Mouse (Mus musculus) hindbrain, embryonic 12.5 days (tissue): ENCODE results near the gene Tbl3. TPM values are rescaled to one million over a fixed set of nuclear protein-coding genes. Genes with fewer than 3 reads are reported as not detected.

ENCODE experiments used
- polyA plus RNA-seq: library from polyadenylated mRNA; unstranded; fragments of >200 nt; fragmentation: Nextera tagmentation; extraction: Ambion mirVana; gene quantifications from 2 replicates; pipeline ENCODE4 v1.2.1, GENCODE M21; 2016

Tbl3 gene
- polyA plus RNA-seq, 1 experiment from 2014 or later: 76.9 TPM

Other genes with a start within 250 kb of the Tbl3 start
- gene E4f1, start 237.3 kb downstream of the Tbl3 start, polyA plus RNA-seq: 35.3 and 39.4 TPM in 2 replicates
- 52.5 and 57.3 TPM in 2 replicates for gene Pgp, start 237.3 kb downstream of the Tbl3 start, polyA plus RNA-seq
- 1.2 TPM in 1 of 2 replicates, not detected in the other for gene Bricd5, start 233.8 kb downstream of the Tbl3 start, polyA plus RNA-seq
- gene Mlst8, start 228.6 kb downstream of the Tbl3 start, polyA plus RNA-seq: 35.2 and 36.9 TPM in 2 replicates
- gene Caskin1, start 219.1 kb downstream of the Tbl3 start, polyA plus RNA-seq: 24.2 and 25.0 TPM in 2 replicates
- gene Traf7, start 179.7 kb downstream of the Tbl3 start, polyA plus RNA-seq: 86.5 and 87.0 TPM in 2 replicates
- gene Rab26, start 173.4 kb downstream of the Tbl3 start, polyA plus RNA-seq: 2.1 and 2.8 TPM in 2 replicates
- 20.5 and 25.5 TPM in 2 replicates for gene Pkd1, start 157.8 kb downstream of the Tbl3 start, polyA plus RNA-seq
- gene Tsc2, start 75.0 kb downstream of the Tbl3 start, polyA plus RNA-seq: 85.5 and 86.2 TPM in 2 replicates
- 14.4 and 15.7 TPM in 2 replicates for gene Nthl1, start 75.0 kb downstream of the Tbl3 start, polyA plus RNA-seq
- gene Slc9a3r2, start 57.3 kb downstream of the Tbl3 start, polyA plus RNA-seq: 39.2 and 39.6 TPM in 2 replicates
- gene Npw, start 49.2 kb downstream of the Tbl3 start, polyA plus RNA-seq: not detected in 2 replicates
- gene Zfp598, start 38.0 kb downstream of the Tbl3 start, polyA plus RNA-seq: 23.0 and 25.2 TPM in 2 replicates
- gene Syngr3, start 17.7 kb downstream of the Tbl3 start, polyA plus RNA-seq: 30.6 and 32.1 TPM in 2 replicates
- 42.2 and 42.4 TPM in 2 replicates for gene Gfer, start 11.5 kb downstream of the Tbl3 start, polyA plus RNA-seq
- 3.6 and 4.8 TPM in 2 replicates for gene Noxo1, start 11.4 kb downstream of the Tbl3 start, polyA plus RNA-seq
- 0.18 and 0.35 TPM in 2 replicates for gene Rnf151, start 10.4 kb upstream of the Tbl3 start, polyA plus RNA-seq
- 795 and 841 TPM in 2 replicates for gene Rps2, start 10.5 kb upstream of the Tbl3 start, polyA plus RNA-seq
- 199 and 214 TPM in 2 replicates for gene Ndufb10, start 16.8 kb upstream of the Tbl3 start, polyA plus RNA-seq
- not detected in 2 replicates for gene Rpl3l, start 20.2 kb upstream of the Tbl3 start, polyA plus RNA-seq
- gene Msrb1, start 29.0 kb upstream of the Tbl3 start, polyA plus RNA-seq: 21.8 and 22.6 TPM in 2 replicates
- gene Hs3st6, start 45.3 kb upstream of the Tbl3 start, polyA plus RNA-seq: 2.5 and 4.8 TPM in 2 replicates
- gene Meiob, start 96.6 kb upstream of the Tbl3 start, polyA plus RNA-seq: not detected in 2 replicates
- gene Hagh, start 132.5 kb upstream of the Tbl3 start, polyA plus RNA-seq: 32.3 and 32.4 TPM in 2 replicates
- gene Fahd1, start 142.7 kb upstream of the Tbl3 start, polyA plus RNA-seq: 18.6 and 20.9 TPM in 2 replicates
- gene Igfals, start 158.3 kb upstream of the Tbl3 start, polyA plus RNA-seq: 0.23 and 0.36 TPM in 2 replicates
- gene Nubp2, start 178.7 kb upstream of the Tbl3 start, polyA plus RNA-seq: 62.3 and 63.5 TPM in 2 replicates
- gene Spsb3, start 179.0 kb upstream of the Tbl3 start, polyA plus RNA-seq: 51.5 and 54.8 TPM in 2 replicates
- 39.3 and 45.5 TPM in 2 replicates for gene Eme2, start 187.4 kb upstream of the Tbl3 start, polyA plus RNA-seq
- 85.1 and 86.7 TPM in 2 replicates for gene Mrps34, start 187.5 kb upstream of the Tbl3 start, polyA plus RNA-seq
- 49.8 and 50.4 TPM in 2 replicates for gene Nme3, start 188.8 kb upstream of the Tbl3 start, polyA plus RNA-seq
- gene Mapk8ip3, start 229.3 kb upstream of the Tbl3 start, polyA plus RNA-seq: 84.7 and 86.0 TPM in 2 replicates